Mouse (Mus musculus) kidney, postnatal 36 days (tissue): ENCODE measurements around the gene Baiap3.

Source experiments
- DNase-seq, 2 experiments: peaks; one replicate each; pipeline ENCODE4 v3.0.0; 2021 to 2022; ENCODE audit warnings: mixed read lengths in 2 of 2

Baiap3 gene

GRCm38 (mm10) chr17:25210006-25210405 lies 46.2 kb downstream of the Baiap3 start:
- no peak for DNase-seq

GRCm38 (mm10) chr17:25202401-25202800 lies 53.8 kb downstream of the Baiap3 start:
- DNase-seq = no peak
